Mouse (Mus musculus) heart, embryonic 12.5 days (tissue): Measurements from ENCODE around the gene Gm13695. TPM values are rescaled to one million over a fixed set of nuclear protein-coding genes. Genes with fewer than 3 reads are reported as not detected.
"Not testable (repeated sequence)": the region's sequence is repeated elsewhere in the genome, so short reads cannot be mapped to it uniquely, and the experiment has no call there.

ENCODE experiments used
- ATAC-seq: fragments of 200-750 bp; cut with Nextera tagmentation; 2 replicates; pipeline ENCODE4 v1.8.0; 2017; ENCODE audit warnings: moderate TSS enrichment, moderate library complexity; ENCODE audit not compliant: insufficient number of reproducible peaks, low FRiP score
- H3K27ac ChIP-seq: fragments of 300-500 bp; sonication (generic); 2 replicates; pipeline ENCODE4 v1.5.1; 2016; ENCODE audit warnings: mild to moderate bottlenecking, moderate library complexity; ENCODE audit not compliant: poor library complexity, severe bottlenecking
- H3K27me3 ChIP-seq: fragments of 300-500 bp; sonication (generic); replicated peaks from 2 replicates; pipeline ENCODE4 v1.6.1; 2016; ENCODE audit warnings: mild to moderate bottlenecking, moderate library complexity
- H3K36me3 ChIP-seq: fragments of 300-500 bp; sonication (generic); 2 replicates; pipeline ENCODE4 v1.6.1; 2016; ENCODE audit warnings: mild to moderate bottlenecking, moderate library complexity
- H3K4me1 ChIP-seq: fragments of 300-500 bp; sonication (generic); replicated peaks from 2 replicates; pipeline ENCODE4 v1.6.1; 2016; ENCODE audit warnings: mild to moderate bottlenecking
- H3K4me2 ChIP-seq: fragments of 300-500 bp; sonication (generic); 2 replicates; pipeline ENCODE4 v1.6.1; 2016; ENCODE audit warnings: mild to moderate bottlenecking, moderate library complexity
- H3K4me3 ChIP-seq: fragments of 300-500 bp; sonication (generic); 2 replicates; pipeline ENCODE4 v1.5.1; 2016; ENCODE audit warnings: mild to moderate bottlenecking
- H3K9ac ChIP-seq: fragments of 300-500 bp; sonication (generic); 2 replicates; pipeline ENCODE4 v1.6.1; 2016; ENCODE audit warnings: mild to moderate bottlenecking, moderate library complexity
- H3K9me3 ChIP-seq: fragments of 300-500 bp; sonication (generic); replicated peaks from 2 replicates; pipeline ENCODE4 v1.6.1; 2016; ENCODE audit warnings: mild to moderate bottlenecking, moderate library complexity
- WGBS: fragments of 180-500 bp; shearing (Covaris S2); methylation state at CpG from one replicate; pipeline ENCODE4 v1.1.7; 2016; 5-methylcytosine and 5-hydroxymethylcytosine counted together
- polyA plus RNA-seq: library from polyadenylated mRNA; unstranded; fragments of >200 nt; fragmentation: Nextera tagmentation; extraction: Ambion mirVana; gene quantifications from 2 replicates; pipeline ENCODE4 v1.2.1, GENCODE M21; 2016

Gene Gm13695
- polyA plus RNA-seq, result not detected in 2 replicates

DNA sequence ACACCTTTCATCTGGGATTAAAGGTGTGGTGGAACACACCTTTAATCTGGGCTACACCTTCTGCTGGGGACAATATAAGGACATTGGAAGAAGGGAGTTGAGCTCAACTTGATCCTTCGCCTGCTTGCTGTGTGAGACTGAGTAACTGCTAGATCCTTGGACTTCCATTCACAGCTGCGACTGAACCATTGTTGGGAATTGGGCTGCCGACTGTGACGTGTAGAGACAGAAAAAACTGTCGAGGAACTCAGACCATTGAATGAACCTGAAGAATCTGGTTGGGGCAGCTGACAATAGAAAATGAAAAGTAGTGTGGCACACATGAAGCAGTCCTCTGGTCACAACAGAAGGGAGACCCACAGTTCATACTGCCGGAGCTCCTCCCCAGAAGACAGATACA lies at the start of gene Gm13695:
Gene Gm13695 (plus strand): TSS at position 301 of the 400 bp plus-strand sequence.
- not testable (repeated sequence) for H3K4me3 ChIP-seq, H3K27ac ChIP-seq, ATAC-seq, H3K4me2 ChIP-seq, H3K9me3 ChIP-seq, H3K4me1 ChIP-seq, H3K27me3 ChIP-seq, H3K9ac ChIP-seq, H3K36me3 ChIP-seq
- WGBS, result no CpG with 5 or more reads among the region's 6 CpGs

DNA sequence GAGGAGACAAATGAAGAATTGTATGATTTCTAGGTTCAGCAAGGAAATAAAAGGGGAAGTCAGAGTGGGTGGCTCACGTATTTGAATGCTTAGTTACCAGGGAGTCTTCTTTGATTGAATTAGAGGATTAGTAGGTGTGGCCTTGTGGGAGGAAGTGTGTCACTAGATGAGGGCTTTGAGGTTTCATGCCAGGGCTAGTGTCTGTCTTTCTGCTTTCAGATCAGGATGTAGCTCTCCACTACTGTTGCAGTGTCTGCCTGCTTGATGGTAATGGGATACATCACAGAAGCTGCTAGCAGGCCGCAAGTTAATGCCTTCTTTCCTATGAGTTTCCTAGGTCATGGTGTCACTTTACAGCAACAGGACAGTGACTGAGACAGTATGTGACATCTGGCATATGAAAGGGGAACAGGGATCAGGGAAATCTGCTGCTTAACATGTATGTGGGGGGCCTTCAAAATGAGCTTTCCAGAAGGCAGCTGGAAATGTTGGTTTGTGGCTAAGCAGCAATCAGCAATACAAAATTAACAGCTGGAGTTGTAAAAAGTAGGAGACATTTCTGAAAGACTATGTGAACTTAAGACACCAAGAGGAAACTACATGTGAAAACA lies 37.5 kb upstream of the Gm13695 start:
- WGBS, result 72% methylated on average over 2 of the region's 2 CpGs

DNA sequence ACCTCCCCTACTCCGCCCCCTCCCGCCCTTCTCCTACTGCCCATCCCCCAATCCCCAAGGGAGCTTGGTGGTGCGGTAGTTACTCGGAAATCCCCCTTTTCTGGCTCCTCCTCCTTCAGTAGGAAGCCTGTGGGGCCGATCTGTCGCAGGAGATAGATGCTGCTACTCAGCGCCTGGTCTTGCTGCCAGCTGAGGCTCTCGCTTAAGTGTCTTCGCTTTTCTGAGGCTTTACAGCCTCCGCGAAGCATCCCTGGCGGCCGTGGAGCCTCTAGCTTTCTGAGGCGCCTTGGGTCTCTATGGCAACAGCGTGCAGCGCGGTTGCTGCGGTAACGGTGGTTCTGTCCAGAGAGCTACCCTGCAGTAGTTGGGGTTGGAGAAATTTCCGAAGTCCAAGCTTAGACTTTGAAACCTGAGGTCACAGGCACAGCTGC lies 26.2 kb upstream of the Gm13695 start, which contains the start of gene Zswim2:
Gene Zswim2 (minus strand): TSS at position 298 of the 431 bp plus-strand sequence.
- H3K4me3 ChIP-seq, result peak within 1 kb of the TSS; percentile 30
- no peaks in the 10 kb centered on the region for H3K36me3 ChIP-seq
- no peak within 1 kb of the TSS for H3K27ac ChIP-seq
- 2% methylated on average over 20 of the region's 20 CpGs for WGBS
- H3K9ac ChIP-seq, result no peak within 1 kb of the TSS
- ATAC-seq, result peak; percentile 33
- peak within 1 kb of the TSS; percentile 68 for H3K4me2 ChIP-seq
- H3K27me3 ChIP-seq, result no peaks in the 10 kb centered on the region
- H3K4me1 ChIP-seq, result peaks cover 6% of the 10 kb centered on the region
- H3K9me3 ChIP-seq, result 0 out of 2 replicates have a peak, but pooled peaks cover 6% of the 10 kb centered on the region

More for the DNA sequence above, 37.5 kb upstream of the Gm13695 start:
- no peaks in the 10 kb centered on the region for H3K9me3 ChIP-seq
- no peak overlapping the region for H3K27ac ChIP-seq
- H3K4me3 ChIP-seq, result no peak overlapping the region
- H3K4me1 ChIP-seq, result no peaks in the 10 kb centered on the region
- H3K27me3 ChIP-seq, result no peaks in the 10 kb centered on the region
- no peak overlapping the region for H3K9ac ChIP-seq
- H3K4me2 ChIP-seq, result no peak overlapping the region
- H3K36me3 ChIP-seq, result no peaks in the 10 kb centered on the region
- no peak for ATAC-seq

DNA sequence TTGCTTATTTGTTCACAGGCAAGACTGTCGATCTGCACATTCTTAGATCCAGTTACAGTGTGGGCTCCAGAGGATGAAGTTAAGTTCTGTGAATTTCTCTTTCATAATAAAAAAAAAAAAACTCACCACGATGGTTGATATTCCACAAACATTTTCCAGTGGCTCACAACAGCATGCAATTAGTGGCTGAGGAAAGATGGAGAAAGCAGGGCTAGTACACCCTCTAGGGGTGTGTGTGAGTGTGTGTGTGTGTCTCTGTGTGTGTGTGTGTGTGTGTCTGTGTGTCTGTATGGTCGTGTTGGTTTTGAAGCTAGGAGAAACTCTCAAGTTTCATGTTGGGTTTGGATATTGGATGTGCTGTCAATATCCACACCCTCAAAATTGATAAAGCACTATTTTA lies 25.7 kb upstream of the Gm13695 start:
- Histone ChIP-seq H3K4me1 (peaks cover 6% of the 10 kb centered on the region), H3K27me3 (no peaks in the 10 kb centered on the region), H3K4me2 (peak overlapping the region; percentile 68), H3K9ac (no peak overlapping the region), H3K4me3 (peak overlapping the region; percentile 30; the same call in 1 of the 2 replicates), H3K9me3 (0 out of 2 replicates have a peak, but pooled peaks cover 6% of the 10 kb centered on the region), H3K27ac (no peak overlapping the region), H3K36me3 (no peaks in the 10 kb centered on the region)
- 44% methylated on average over 3 of the region's 3 CpGs for WGBS
- no peak for ATAC-seq

DNA sequence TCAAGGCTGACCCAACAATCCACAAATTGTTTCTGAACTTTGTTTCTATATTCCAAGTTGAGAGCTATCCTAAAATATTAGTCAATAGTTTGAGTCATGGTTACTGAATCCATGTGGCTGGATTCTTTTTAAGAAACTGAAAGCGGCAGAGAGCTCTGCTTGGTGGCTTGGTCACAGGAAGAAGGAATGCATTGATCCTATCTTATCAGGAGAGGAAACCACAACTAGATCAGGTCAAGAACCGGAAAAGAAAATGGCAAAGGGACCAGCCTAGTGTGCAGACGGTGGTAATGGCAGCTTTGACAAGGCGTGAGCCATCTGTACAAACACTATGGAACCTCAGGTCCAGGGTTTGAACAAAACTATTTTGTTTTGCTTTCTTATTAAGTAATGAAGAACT lies 25.3 kb upstream of the Gm13695 start:
- H3K4me1 ChIP-seq, result peaks cover 6% of the 10 kb centered on the region
- WGBS, result 32% methylated on average over 4 of the region's 4 CpGs

DNA sequence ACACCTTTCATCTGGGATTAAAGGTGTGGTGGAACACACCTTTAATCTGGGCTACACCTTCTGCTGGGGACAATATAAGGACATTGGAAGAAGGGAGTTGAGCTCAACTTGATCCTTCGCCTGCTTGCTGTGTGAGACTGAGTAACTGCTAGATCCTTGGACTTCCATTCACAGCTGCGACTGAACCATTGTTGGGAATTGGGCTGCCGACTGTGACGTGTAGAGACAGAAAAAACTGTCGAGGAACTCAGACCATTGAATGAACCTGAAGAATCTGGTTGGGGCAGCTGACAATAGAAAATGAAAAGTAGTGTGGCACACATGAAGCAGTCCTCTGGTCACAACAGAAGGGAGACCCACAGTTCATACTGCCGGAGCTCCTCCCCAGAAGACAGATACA lies 11.7 kb upstream of the Gm13695 start, which contains the start of gene Gm13698:
Gene Gm13698 (plus strand): TSS at position 301 of the 400 bp plus-strand sequence.
- H3K27ac ChIP-seq, H3K27me3 ChIP-seq, H3K4me3 ChIP-seq: not testable (repeated sequence)

More for the DNA sequence above, 25.3 kb upstream of the Gm13695 start:
- no peaks in the 10 kb centered on the region for H3K36me3 ChIP-seq
- H3K27me3 ChIP-seq, result no peaks in the 10 kb centered on the region
- no peak overlapping the region for H3K27ac ChIP-seq
- ATAC-seq, result no peak
- H3K4me2 ChIP-seq, result no peak overlapping the region
- no peak overlapping the region for H3K4me3 ChIP-seq
- no peak overlapping the region for H3K9ac ChIP-seq
- H3K9me3 ChIP-seq, result 0 out of 2 replicates have a peak, but pooled peaks cover 6% of the 10 kb centered on the region

DNA sequence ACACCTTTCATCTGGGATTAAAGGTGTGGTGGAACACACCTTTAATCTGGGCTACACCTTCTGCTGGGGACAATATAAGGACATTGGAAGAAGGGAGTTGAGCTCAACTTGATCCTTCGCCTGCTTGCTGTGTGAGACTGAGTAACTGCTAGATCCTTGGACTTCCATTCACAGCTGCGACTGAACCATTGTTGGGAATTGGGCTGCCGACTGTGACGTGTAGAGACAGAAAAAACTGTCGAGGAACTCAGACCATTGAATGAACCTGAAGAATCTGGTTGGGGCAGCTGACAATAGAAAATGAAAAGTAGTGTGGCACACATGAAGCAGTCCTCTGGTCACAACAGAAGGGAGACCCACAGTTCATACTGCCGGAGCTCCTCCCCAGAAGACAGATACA lies 5.9 kb upstream of the Gm13695 start, which contains the start of gene Gm13693:
Gene Gm13693 (plus strand): TSS at position 301 of the 400 bp plus-strand sequence.
- H3K36me3 ChIP-seq, H3K27ac ChIP-seq, H3K27me3 ChIP-seq, H3K9ac ChIP-seq, H3K4me3 ChIP-seq, H3K9me3 ChIP-seq, H3K4me2 ChIP-seq, ATAC-seq, H3K4me1 ChIP-seq: not testable (repeated sequence)
- WGBS, result no CpG with 5 or more reads among the region's 6 CpGs

More for the DNA sequence above, 11.7 kb upstream of the Gm13695 start, which contains the start of gene Gm13698:
- not testable (repeated sequence) for ATAC-seq, H3K4me2 ChIP-seq, H3K4me1 ChIP-seq, H3K36me3 ChIP-seq, H3K9ac ChIP-seq, H3K9me3 ChIP-seq
- no CpG with 5 or more reads among the region's 6 CpGs for whole genome bisulfite sequencing

DNA sequence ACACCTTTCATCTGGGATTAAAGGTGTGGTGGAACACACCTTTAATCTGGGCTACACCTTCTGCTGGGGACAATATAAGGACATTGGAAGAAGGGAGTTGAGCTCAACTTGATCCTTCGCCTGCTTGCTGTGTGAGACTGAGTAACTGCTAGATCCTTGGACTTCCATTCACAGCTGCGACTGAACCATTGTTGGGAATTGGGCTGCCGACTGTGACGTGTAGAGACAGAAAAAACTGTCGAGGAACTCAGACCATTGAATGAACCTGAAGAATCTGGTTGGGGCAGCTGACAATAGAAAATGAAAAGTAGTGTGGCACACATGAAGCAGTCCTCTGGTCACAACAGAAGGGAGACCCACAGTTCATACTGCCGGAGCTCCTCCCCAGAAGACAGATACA lies 5.7 kb downstream of the Gm13695 start, which contains the start of gene Gm13696:
Gene Gm13696 (plus strand): TSS at position 301 of the 400 bp plus-strand sequence.
- H3K4me3 ChIP-seq, ATAC-seq, H3K27ac ChIP-seq, H3K9ac ChIP-seq, H3K9me3 ChIP-seq, H3K36me3 ChIP-seq, H3K27me3 ChIP-seq, H3K4me2 ChIP-seq, H3K4me1 ChIP-seq: not testable (repeated sequence)
- no CpG with 5 or more reads among the region's 6 CpGs for WGBS

DNA sequence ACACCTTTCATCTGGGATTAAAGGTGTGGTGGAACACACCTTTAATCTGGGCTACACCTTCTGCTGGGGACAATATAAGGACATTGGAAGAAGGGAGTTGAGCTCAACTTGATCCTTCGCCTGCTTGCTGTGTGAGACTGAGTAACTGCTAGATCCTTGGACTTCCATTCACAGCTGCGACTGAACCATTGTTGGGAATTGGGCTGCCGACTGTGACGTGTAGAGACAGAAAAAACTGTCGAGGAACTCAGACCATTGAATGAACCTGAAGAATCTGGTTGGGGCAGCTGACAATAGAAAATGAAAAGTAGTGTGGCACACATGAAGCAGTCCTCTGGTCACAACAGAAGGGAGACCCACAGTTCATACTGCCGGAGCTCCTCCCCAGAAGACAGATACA lies 11.5 kb downstream of the Gm13695 start, which contains the start of gene Gm13694:
Gene Gm13694 (plus strand): TSS at position 301 of the 400 bp plus-strand sequence.
- H3K4me2 ChIP-seq, H3K4me3 ChIP-seq, H3K4me1 ChIP-seq, H3K9me3 ChIP-seq, H3K27ac ChIP-seq, H3K27me3 ChIP-seq, ATAC-seq, H3K36me3 ChIP-seq, H3K9ac ChIP-seq: not testable (repeated sequence)
- WGBS, result no CpG with 5 or more reads among the region's 6 CpGs

DNA sequence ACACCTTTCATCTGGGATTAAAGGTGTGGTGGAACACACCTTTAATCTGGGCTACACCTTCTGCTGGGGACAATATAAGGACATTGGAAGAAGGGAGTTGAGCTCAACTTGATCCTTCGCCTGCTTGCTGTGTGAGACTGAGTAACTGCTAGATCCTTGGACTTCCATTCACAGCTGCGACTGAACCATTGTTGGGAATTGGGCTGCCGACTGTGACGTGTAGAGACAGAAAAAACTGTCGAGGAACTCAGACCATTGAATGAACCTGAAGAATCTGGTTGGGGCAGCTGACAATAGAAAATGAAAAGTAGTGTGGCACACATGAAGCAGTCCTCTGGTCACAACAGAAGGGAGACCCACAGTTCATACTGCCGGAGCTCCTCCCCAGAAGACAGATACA lies 17.3 kb downstream of the Gm13695 start, which contains the start of gene Gm13697:
Gene Gm13697 (plus strand): TSS at position 301 of the 400 bp plus-strand sequence.
- H3K9me3 ChIP-seq, H3K4me3 ChIP-seq, H3K9ac ChIP-seq, ATAC-seq, H3K27ac ChIP-seq, H3K36me3 ChIP-seq, H3K4me1 ChIP-seq, H3K4me2 ChIP-seq, H3K27me3 ChIP-seq: not testable (repeated sequence)
- WGBS, result no CpG with 5 or more reads among the region's 6 CpGs

DNA sequence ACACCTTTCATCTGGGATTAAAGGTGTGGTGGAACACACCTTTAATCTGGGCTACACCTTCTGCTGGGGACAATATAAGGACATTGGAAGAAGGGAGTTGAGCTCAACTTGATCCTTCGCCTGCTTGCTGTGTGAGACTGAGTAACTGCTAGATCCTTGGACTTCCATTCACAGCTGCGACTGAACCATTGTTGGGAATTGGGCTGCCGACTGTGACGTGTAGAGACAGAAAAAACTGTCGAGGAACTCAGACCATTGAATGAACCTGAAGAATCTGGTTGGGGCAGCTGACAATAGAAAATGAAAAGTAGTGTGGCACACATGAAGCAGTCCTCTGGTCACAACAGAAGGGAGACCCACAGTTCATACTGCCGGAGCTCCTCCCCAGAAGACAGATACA lies 23.1 kb downstream of the Gm13695 start, which contains the start of gene Gm13691:
Gene Gm13691 (plus strand): TSS at position 301 of the 400 bp plus-strand sequence.
- not testable (repeated sequence) for H3K36me3 ChIP-seq, H3K4me3 ChIP-seq, H3K4me2 ChIP-seq, H3K9me3 ChIP-seq, ATAC-seq, H3K27me3 ChIP-seq, H3K27ac ChIP-seq, H3K4me1 ChIP-seq, H3K9ac ChIP-seq
- no CpG with 5 or more reads among the region's 6 CpGs for WGBS
